Mouse (Mus musculus) limb, embryonic 14.5 days (tissue): ENCODE data around the gene Serpina1b. TPM values are rescaled to one million over a fixed set of nuclear protein-coding genes. Genes with fewer than 3 reads are reported as not detected.

Source experiments
- ATAC-seq: fragments of 200-750 bp; cut with Nextera tagmentation; 2 replicates; pipeline ENCODE4 v1.8.0; 2017; ENCODE audit warnings: low read depth, moderate number of reproducible peaks, moderate TSS enrichment; ENCODE audit not compliant: low FRiP score
- DNase-seq: peaks from one replicate; pipeline ENCODE4 v3.0.0-alpha.2; 2015; ENCODE audit warnings: low spot score
- H3K27ac ChIP-seq: fragments of 300-500 bp; sonication (generic); replicated peaks from 2 replicates; pipeline ENCODE4 v1.5.1; 2014; ENCODE audit warnings: low read depth, mild to moderate bottlenecking, low read length, moderate library complexity, mixed read lengths
- H3K27me3 ChIP-seq: fragments of 300-500 bp; sonication (generic); 2 replicates; pipeline ENCODE4 v1.6.1; 2014; ENCODE audit warnings: low read length, mixed read lengths; ENCODE audit not compliant: control insufficient read depth, insufficient read depth
- H3K36me3 ChIP-seq: fragments of 300-500 bp; sonication (generic); 2 replicates; pipeline ENCODE4 v1.6.1; 2014; ENCODE audit warnings: mild to moderate bottlenecking, low read length, moderate library complexity, mixed read lengths; ENCODE audit not compliant: control insufficient read depth, insufficient read depth
- H3K4me1 ChIP-seq: fragments of 300-500 bp; sonication (generic); 2 replicates; pipeline ENCODE4 v1.6.1; 2014; ENCODE audit warnings: antibody characterized with exemption, low read length, mixed read lengths; ENCODE audit not compliant: control insufficient read depth, insufficient read depth
- H3K4me2 ChIP-seq: fragments of 300-500 bp; sonication (generic); replicated peaks from 2 replicates; pipeline ENCODE4 v1.6.1; 2014; ENCODE audit warnings: low read depth, mild to moderate bottlenecking, low read length, moderate library complexity; ENCODE audit not compliant: severe bottlenecking
- H3K4me3 ChIP-seq: fragments of 300-500 bp; sonication (generic); replicated peaks from 2 replicates; pipeline ENCODE4 v1.5.1; 2014; ENCODE audit warnings: low read length
- H3K9ac ChIP-seq: fragments of 300-500 bp; sonication (generic); 2 replicates; pipeline ENCODE4 v1.6.1; 2014; ENCODE audit warnings: mild to moderate bottlenecking, low read depth, low read length, moderate library complexity; ENCODE audit not compliant: severe bottlenecking
- H3K9me3 ChIP-seq: fragments of 300-500 bp; sonication (generic); 2 replicates; pipeline ENCODE4 v1.6.1; 2016; ENCODE audit warnings: low read length; ENCODE audit not compliant: control insufficient read depth
- POLR2A ChIP-seq: fragments of 200-500 bp; IDR thresholded peaks from 2 replicates; pipeline ENCODE4 v1.8.0; 2012; ENCODE audit warnings: inconsistent platforms, mild to moderate bottlenecking, moderate library complexity, borderline replicate concordance; ENCODE audit not compliant: insufficient read depth, insufficient read length; ENCODE audit errors: extremely low read depth
- WGBS: fragments of 180-500 bp; shearing (Covaris S2); extraction: QIAGEN DNeasy Blood & Tissue Kit; methylation state at CpG from one replicate; pipeline ENCODE4 v1.1.7; 2014; 5-methylcytosine and 5-hydroxymethylcytosine counted together
- polyA plus RNA-seq, 2 experiments: library from polyadenylated mRNA; depleted of rRNA in 1 of 2; stranded (reverse) in 1 of 2; unstranded in 1 of 2; fragments of >200 nt; fragmentation: Nextera tagmentation in 1 of 2; extraction: Ambion mirVana in 1 of 2; gene quantifications; 2 replicates each; pipeline versions ENCODE4 v1.2.1 to v1.2.3; 2012 to 2014

The Serpina1b gene
- polyA plus RNA-seq, 2 experiments = 0.80 TPM; not detected in 1

- H3K27me3 ChIP-seq = no peaks in the 10 kb centered on the region
- H3K9me3 ChIP-seq = no peaks in the 10 kb centered on the region
- H3K36me3 ChIP-seq = no peaks in the 10 kb centered on the region
- no peak within 1 kb of the TSS for H3K9ac ChIP-seq
- H3K4me3 ChIP-seq = no peak within 1 kb of the TSS
- TF ChIP-seq POLR2A = no peak
- no peak within 1 kb of the TSS for H3K27ac ChIP-seq
- ATAC-seq = no peak
- WGBS = 83% methylated on average over 8 of the region's 8 CpGs
- no peaks in the 10 kb centered on the region for H3K4me1 ChIP-seq
- no peak within 1 kb of the TSS for H3K4me2 ChIP-seq
- DNase-seq = no peak
Observed at GRCm38 (mm10) chr12:103695429-103695828, 134.7 kb downstream of the Serpina1b start, which contains the start of gene Serpina1f. TSS of gene Serpina1f (minus strand) at chr12:103695529.

GRCm38 (mm10) chr12:103688221-103688814 is 141.9 kb downstream of the Serpina1b start:
- H3K4me2 ChIP-seq = no peak overlapping the region
- H3K4me3 ChIP-seq = no peak overlapping the region
- no peak for TF ChIP-seq POLR2A
- no peak for DNase-seq
- no peak for ATAC-seq
- no peaks in the 10 kb centered on the region for H3K27me3 ChIP-seq
- H3K27ac ChIP-seq = no peak overlapping the region
- no peak overlapping the region for H3K9ac ChIP-seq
- H3K36me3 ChIP-seq = no peaks in the 10 kb centered on the region
- H3K9me3 ChIP-seq = no peaks in the 10 kb centered on the region
- no peaks in the 10 kb centered on the region for H3K4me1 ChIP-seq
- 26% methylated on average over 3 of the region's 3 CpGs for WGBS

- Histone ChIP-seq H3K27me3 (no peaks in the 10 kb centered on the region), H3K27ac (no peak overlapping the region), H3K4me3 (no peak overlapping the region), H3K9ac (no peak overlapping the region), H3K4me2 (no peak overlapping the region), H3K9me3 (no peaks in the 10 kb centered on the region), H3K36me3 (no peaks in the 10 kb centered on the region), H3K4me1 (no peaks in the 10 kb centered on the region)
- TF ChIP-seq POLR2A = no peak
- ATAC-seq = no peak
- WGBS = 70% methylated on average over 7 of the region's 7 CpGs
- no peak for DNase-seq
Observed at GRCm38 (mm10) chr12:103687021-103687420, 143.2 kb downstream of the Serpina1b start.

DNA sequence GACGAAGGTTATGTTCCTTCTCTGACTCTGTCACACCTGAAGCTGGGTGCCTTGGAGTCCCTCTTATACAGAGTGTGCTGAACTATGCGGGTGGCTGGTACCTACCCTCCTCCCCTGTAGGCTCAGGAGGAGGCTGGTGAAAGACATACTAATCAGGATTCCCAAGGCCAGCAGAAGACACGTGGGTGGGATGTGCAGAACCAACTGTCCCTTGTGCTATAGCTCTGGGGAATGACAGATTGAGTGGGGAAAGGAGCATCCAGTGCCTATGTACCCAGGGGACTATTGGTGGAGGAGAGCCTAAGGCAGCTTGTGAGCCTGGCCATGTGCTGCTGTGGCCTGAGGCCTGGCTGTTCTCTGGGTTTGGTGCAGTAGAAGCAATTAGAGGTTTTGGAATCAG is 144.1 kb downstream of the Serpina1b start:
- H3K4me3 ChIP-seq = no peak overlapping the region
- no peak overlapping the region for H3K9ac ChIP-seq
- no peaks in the 10 kb centered on the region for H3K9me3 ChIP-seq
- H3K36me3 ChIP-seq = no peaks in the 10 kb centered on the region
- no peaks in the 10 kb centered on the region for H3K4me1 ChIP-seq
- no peak overlapping the region for H3K27ac ChIP-seq
- ATAC-seq = no peak
- 70% methylated on average over 3 of the region's 3 CpGs for WGBS
- no peak for TF ChIP-seq POLR2A
- no peaks in the 10 kb centered on the region for H3K27me3 ChIP-seq
- no peak overlapping the region for H3K4me2 ChIP-seq
- DNase-seq = no peak

GRCm38 (mm10) chr12:103685386-103685785 is 144.8 kb downstream of the Serpina1b start:
- Histone ChIP-seq H3K9ac (no peak overlapping the region), H3K4me2 (no peak overlapping the region), H3K9me3 (no peaks in the 10 kb centered on the region), H3K4me1 (no peaks in the 10 kb centered on the region), H3K27ac (no peak overlapping the region), H3K27me3 (no peaks in the 10 kb centered on the region), H3K4me3 (no peak overlapping the region), H3K36me3 (no peaks in the 10 kb centered on the region)
- DNase-seq (no peak), ATAC-seq (no peak)
- TF ChIP-seq POLR2A = no peak
- WGBS = 48% methylated on average over 3 of the region's 3 CpGs
